Mouse (Mus musculus): ENCODE measurements around the gene P4ha3.

The P4ha3 gene

DNA sequence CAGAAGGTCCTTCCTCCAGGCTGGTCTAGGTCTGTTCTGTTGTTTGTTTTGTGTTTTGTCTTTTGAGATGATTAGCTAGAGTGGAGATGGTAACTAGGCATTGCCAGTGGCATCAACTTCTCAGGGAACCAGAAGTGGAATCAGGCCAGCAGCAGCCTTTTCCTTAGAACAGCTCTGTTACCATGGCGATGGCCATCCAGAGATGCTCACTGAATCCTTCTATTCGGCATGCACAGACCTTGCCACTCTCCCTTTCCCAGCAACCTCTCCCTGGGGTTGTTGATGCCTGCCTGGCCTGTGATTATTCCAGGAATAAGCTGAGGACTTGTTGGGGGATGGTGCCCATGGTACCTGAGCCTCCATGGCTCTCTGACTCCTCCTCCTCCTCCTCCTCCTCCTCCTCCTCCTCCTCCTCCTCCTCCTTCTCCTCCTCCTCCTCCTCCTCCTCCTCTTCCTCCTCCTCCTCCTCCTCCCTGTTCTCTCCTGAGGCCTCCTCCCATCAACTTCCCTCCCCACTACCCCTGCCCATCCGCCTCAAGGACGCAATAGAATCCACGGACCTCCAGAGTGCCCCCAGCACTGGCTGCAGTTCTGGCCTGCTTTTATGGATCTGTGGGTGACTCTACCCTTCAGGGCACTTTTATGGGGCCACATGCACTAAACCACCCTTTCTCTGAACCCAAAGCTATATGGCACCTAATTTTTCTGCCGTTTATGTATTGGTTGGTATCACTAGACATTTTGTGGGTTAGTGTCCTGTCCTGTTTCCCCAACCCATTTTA lies 22.7 kb downstream of the P4ha3 start:
- DNase-seq (ENCODE audit: low read depth) = no peak

DNA sequence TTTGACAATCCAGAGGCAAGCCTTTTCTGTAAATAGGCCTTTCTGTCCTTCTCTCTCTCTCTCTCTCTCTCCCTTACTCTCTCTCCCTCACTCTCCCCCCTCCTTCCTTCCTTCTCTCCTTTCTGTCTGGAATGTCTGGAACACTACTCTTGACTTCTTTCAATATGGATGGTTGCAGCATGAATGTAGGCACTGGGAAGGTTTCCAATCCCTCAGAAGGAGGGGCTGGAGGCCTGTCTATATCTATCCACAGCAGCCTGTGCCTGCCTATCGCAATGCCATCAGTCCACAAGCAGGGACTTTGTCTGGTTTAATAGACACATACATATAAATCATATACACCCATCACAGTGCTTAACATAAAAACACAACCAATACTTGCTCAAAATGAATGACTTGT lies 23.9 kb downstream of the P4ha3 start:
- DNase-seq (ENCODE audit: low read depth) = no peak

DNA sequence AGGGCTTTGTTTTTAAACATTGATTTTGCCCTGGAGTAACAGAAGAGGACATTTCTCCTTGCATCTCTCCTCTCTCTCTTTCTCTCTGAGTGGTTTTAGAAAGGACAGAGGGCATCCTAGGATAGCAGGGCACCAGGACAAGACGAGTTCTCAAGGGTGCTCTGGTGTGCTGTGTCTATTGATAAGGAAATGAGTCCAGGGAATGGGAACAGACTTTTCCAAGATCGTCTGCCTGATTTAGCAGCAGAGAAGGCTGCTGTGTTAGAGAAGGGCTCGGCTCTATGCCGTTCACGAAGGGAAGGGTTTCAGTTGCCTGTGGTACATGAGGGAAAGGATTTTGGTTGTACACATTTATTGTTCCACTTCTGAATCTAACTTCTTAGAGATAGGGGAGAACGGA lies 24.4 kb downstream of the P4ha3 start:
- no peak for DNase-seq (ENCODE audit: low read depth)

DNA sequence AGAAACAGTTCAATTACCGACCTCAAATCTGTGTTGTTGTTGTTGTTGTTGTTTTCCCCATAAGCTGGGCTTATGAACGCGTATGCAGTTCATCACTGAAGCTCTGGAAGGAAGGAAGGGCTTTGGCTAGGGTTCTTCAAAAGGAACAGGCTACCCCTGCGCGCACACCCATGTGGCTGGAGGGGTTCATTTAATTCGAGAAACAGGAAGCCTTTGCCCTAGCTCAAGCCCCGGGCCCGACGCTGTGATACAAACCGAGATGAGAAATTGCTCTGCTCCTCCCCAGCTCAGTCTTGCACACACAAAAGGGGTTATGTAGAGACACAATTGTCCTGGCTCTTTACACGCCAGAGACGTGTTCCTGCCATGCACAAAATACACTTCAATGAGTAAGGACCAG lies 25.0 kb downstream of the P4ha3 start:
- no peak for DNase-seq (ENCODE audit: low read depth)

DNA sequence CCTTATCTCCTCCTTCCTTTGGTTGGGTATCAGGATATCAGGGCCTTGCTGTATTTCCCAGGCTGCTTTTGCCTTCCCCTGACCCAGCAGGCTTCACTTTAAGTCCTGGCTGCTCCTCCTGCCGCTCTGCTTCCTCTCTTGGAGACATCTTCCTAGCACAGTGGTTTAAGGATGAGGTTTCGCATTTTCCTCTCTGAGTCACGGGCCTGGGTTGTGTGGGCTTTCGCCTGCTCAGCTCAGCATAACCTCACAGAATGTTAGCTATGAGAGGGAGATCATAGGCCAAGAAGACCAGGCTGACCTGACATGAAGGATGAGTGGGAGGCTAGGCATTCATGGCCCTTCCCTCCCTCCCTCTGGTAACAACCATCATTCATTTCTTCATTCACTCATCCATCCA lies 27.4 kb downstream of the P4ha3 start:
- peak; percentile 58 for DNase-seq (ENCODE audit: low read depth)

DNA sequence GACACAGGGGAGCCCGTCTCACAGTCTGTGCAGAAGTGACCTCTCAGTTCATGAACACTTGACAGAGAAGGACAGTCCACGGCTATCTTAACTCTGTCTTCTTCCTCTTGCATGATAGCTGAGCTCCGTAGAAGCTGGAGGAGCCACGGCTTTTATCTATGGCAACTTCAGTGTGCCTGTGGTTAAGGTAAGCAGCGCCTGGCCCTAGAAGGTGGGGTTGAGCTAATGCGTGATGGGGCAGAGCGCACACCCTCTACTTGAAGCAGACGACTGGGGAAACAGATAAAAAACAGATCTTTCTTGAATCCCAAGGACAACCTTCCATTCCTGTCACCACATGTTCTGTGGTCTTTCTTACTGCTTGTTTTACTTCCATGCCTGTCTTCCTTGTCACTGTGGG lies 31.6 kb downstream of the P4ha3 start:
- no peak for DNase-seq (ENCODE audit: low read depth)

DNA sequence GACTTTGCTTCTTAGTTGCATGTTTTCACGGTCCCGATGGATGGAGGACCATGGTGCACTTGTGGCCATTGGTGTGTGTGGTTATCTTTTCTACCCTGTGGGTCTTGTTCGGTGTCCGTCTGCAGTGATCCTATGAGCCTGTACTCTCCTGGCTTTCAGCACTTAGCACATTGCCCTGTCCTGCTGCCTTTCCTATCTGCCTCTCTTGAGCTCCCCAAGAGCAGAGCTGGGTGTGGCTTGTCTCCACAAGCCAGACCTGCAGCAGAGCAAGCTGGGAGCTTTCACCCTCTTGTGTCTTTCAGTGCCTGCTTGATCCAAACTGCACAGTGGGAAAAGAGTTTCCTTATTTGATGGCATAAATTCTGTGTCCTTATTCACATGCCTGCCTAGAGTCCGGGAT lies 32.2 kb downstream of the P4ha3 start:
- no peak for DNase-seq (ENCODE audit: low read depth)

DNA sequence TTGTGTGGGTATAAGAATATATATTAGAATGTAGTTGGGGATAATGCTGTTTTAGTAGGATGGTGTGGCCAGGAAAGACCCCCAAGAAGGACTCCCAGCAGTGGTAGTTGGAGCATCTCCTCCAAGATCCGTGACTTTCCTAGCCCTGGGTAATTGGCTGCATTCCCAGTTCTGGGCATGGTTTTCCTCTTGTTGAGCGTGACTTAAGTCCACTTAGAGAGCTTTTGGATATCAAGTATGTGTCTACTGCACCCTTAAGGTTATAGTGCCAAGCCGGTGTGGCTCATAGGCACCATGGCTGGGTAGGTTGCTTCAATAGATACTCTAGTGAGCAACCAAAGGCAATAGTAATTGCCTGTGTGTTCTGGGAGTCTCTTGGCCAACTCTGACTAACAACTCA lies 38.4 kb downstream of the P4ha3 start:
- no peak for DNase-seq (ENCODE audit: low read depth)

DNA sequence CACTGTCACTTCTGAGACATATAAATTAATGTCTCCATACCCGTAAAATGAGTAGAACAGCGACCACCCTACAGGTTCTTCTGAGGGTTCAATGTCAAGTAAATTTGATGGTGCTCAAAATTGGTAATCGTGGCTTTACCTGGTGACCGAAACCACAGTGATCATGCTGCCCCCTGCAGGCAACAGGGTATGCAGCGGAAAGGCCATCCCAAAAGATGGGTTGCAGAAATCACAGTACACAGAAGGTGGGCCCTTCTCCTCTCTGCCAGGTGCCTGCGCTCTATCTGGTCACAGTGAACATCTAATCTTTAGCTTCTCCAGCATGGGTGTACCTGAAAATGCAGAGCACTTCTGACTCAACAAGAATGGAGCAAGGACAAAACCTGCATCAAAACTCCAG lies 40.2 kb downstream of the P4ha3 start:
- DNase-seq (ENCODE audit: low read depth) = peak; percentile 13

DNA sequence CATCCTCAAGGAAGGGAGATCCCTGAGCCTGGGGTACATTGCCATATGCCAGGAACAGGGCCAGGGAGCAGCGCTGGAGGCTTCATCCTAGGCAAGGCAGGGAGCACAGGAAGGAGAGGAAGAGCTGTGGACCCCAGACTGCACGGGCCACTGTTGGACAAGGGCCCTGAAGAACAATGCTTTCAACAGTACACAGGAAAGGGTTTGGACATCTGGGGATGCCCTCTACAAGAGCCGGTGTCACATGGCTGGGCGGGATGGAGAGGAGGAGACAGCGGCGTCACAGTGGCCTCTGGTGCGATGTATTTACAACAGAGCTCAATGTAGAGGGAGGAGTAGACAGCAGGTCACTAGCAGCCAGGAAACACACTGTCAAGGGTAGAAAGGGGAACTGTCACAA lies 42.2 kb downstream of the P4ha3 start:
- no peak for DNase-seq (ENCODE audit: low read depth)

DNA sequence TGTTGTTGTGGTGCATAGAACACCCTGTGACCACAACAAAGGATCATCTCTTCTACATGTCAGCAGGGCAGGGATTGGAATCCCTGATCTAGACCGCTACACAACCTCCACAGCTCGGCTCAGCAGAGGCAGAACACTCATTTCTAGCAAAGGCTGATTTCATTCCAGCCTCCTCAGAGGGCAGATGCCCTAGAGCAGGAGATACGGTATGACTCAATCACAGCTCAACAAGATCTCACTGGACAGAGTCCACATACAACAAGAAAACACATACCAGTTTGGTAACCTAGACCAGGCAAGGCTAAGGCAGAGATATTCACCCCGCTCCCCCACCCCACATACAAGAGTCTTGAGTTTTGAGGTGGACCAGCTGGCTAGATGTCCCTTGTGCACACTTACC lies 43.3 kb downstream of the P4ha3 start:
- DNase-seq (ENCODE audit: low read depth) = no peak

DNA sequence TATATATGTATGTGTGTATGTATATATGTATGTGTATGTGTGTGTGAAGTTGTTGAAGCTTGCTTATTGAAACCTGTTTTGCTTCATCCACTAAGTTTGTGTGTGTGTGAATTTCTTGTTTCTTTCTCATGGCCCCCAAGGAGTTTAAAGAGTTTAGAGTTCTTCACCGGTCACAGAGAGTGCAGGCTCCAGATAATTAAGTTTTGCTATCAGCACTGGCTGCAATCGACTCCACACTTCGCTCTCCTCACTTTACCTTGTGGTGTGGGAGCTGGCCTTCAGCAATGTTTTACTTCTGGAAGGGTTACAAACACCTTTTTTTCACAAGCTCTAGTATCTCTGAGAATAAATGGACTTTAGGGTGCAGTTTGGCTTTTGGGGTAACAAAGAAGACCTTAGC lies 45.9 kb downstream of the P4ha3 start:
- DNase-seq (ENCODE audit: low read depth) = no peak

DNA sequence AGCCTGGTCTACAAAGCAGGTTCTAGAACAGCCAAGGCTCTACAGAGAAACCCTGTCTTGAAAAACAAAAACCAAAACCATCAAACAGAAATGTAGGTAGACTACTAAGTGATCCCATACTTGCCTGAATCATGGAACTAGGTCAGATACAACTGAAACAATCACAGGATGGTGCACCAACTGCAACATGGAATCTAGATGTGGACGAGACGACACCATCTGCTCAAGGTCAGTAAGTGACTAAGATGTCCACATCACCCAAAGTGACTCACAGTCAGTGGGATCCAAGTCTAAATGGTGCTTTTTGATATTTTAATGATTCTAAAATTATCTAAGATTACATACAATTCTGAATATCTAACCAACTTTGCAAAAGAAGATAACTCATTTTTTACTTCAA lies 50.6 kb downstream of the P4ha3 start:
- peak; percentile 31 for DNase-seq (ENCODE audit: low read depth)

DNA sequence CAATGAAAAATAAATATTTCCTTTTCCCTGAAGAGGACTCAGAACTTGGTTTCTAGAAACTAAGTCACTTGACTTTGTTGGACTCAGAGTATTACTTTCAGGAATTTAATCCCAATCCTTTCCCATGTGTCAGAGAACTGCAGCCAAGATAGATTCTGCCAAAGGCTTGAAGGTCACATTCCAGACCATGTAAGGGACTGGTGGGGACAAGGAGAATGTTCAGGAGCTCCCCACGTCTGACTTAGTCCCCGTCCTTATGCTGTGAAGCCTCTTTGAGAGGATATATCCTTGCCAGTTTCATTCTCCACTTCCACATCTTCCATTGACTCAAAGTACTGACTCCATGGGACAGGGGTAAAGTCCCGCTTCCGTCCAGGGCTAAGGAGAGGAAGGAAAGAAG lies 69.7 kb downstream of the P4ha3 start:
- DNase-seq (ENCODE audit: low read depth) = no peak

DNA sequence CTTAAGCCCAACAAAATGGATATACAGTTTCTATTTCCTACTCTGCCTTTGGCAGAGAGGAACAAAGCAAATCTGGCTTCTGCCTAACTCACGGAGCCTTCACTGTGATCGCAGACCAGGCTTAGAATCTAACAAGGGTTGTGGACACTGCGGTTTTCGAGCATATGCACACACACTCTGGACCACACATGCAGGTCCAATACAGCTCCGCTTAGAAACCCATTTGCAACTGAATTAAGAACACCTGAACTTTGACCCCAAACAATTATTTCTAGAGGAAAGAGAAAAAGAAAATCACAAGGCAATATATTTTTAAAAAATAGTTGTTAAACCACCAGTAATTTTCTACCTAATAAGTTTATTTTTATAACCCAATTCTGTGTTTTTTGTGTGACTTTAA lies 71.0 kb downstream of the P4ha3 start:
- DNase-seq (ENCODE audit: low read depth) = no peak

DNA sequence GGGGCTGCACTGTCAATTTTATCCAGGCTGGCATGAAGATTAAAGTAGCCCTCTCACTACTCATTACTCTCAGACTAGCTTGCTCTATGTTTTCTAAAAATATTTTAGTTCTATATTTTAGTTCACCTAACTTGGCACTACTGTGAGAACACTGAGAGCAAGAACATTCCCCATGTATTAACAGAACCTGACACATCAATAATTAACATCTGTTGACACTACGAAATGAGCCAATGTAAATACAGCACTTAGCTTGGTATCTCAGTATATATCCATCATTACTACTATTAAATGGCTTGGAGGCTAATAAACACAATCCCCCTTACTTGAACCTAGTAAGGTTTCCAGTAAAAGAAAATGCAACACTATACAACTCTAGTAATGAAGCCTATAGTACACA lies 71.4 kb downstream of the P4ha3 start:
- no peak for DNase-seq (ENCODE audit: low read depth)

DNA sequence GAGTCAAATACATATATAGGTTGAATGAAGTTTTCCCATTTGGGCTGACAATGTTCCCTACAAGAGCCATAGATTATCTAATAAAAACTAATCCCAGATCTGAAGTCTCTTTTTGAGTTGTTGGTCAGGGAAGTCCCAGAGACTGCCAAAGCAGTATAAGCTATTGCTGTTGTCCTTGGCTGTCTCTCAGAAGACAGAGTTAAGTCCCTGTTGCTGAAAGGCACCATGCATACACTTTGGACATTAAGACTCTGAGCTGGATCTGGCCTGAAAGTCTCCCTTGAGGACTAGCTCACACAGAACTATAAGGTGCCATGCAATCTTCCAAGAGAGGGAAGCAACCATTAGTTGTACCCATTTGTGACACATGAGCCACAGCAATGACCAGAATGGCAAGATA lies 72.5 kb downstream of the P4ha3 start:
- DNase-seq (ENCODE audit: low read depth) = no peak

DNA sequence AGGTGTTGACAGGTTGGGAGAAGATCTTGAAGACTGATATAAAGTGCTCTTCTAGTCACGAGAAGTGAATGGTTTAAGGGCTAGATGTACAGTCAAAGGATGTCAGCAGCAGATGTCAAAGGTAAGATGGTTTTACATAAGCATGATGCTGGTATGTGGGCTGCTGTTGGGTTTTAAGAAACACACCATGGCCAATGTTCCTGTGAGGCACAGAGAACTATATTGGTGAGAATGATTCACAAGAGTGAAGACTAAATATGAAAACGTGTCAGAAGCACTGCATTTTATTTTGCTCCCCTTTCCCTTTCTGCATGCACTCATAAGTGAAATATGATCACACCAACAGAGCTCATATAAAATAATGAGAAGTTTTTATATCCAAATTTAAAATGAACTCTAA lies 77.8 kb downstream of the P4ha3 start:
- DNase-seq (ENCODE audit: low read depth) = no peak

DNA sequence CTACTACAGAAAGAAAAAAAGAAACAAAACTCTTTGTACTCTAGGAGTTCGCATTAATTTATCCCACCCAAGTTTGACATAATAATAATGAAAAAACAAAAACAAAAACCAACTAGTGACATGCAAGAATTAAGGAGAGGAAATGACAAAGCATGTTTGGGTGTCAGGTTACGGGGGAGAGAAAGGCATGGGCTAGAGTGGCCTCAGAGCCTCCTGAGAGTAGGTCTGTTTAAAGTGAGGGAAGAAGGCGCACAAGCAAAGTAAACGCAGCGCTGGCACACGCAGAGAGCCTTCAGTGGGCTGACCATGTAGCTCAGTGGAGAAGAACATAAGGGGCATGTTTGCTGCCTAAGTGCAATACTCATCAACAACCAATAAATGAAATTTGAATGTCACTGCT lies 79.6 kb downstream of the P4ha3 start:
- peak; percentile 81 for DNase-seq (ENCODE audit: low read depth)
